Mouse (Mus musculus): ENCODE measurements around the gene Mndal. TPM values are rescaled to one million over a fixed set of nuclear protein-coding genes. Genes with fewer than 3 reads are reported as not detected.
"Not testable (repeated sequence)": the region's sequence is repeated elsewhere in the genome, so short reads cannot be mapped to it uniquely, and the experiment has no call there.

Gene Mndal
- polyA plus RNA-seq, 1 experiment: 0.35 TPM

GRCm38 (mm10) chr1:173866504-173866903, 75.8 kb downstream of the Mndal start:
- Histone ChIP-seq H3K27ac (ENCODE audit: control insufficient read depth, insufficient read depth, low read depth, low read length) (no peak overlapping the region), H3K36me3 (ENCODE audit: control insufficient read depth, insufficient read depth, low read length) (no peaks in the 10 kb centered on the region), H3K27me3 (ENCODE audit: control insufficient read depth, insufficient read depth, low read length) (no peaks in the 10 kb centered on the region), H3K4me3 (ENCODE audit: control insufficient read depth, low read depth, low read length) (no peak overlapping the region), H3K4me1 (ENCODE audit: control insufficient read depth, insufficient read depth, low read length) (no peaks in the 10 kb centered on the region)
- TF ChIP-seq CTCF (IDR thresholded peaks at IDR 0.05; ENCODE audit: control insufficient read depth, insufficient read depth, insufficient replicate concordance, low read depth, low read length): no peak
- no peak for TF ChIP-seq POLR2A (IDR thresholded peaks at IDR 0.05; ENCODE audit: control insufficient read depth, low read depth, low read length)

- not testable (repeated sequence) for H3K4me1 ChIP-seq (ENCODE audit: control insufficient read depth, insufficient read depth, low read length); H3K4me3 ChIP-seq (ENCODE audit: control insufficient read depth, low read depth, low read length); H3K27me3 ChIP-seq (ENCODE audit: control insufficient read depth, insufficient read depth, low read length); H3K27ac ChIP-seq (ENCODE audit: control insufficient read depth, insufficient read depth, low read depth, low read length); H3K36me3 ChIP-seq (ENCODE audit: control insufficient read depth, insufficient read depth, low read length)
Measured at GRCm38 (mm10) chr1:173853711-173854110, 88.6 kb downstream of the Mndal start.

GRCm38 (mm10) chr1:173852853-173853252, 89.4 kb downstream of the Mndal start:
- H3K27me3 ChIP-seq (ENCODE audit: control insufficient read depth, insufficient read depth, low read length); H3K4me1 ChIP-seq (ENCODE audit: control insufficient read depth, insufficient read depth, low read length); H3K36me3 ChIP-seq (ENCODE audit: control insufficient read depth, insufficient read depth, low read length); H3K27ac ChIP-seq (ENCODE audit: control insufficient read depth, insufficient read depth, low read depth, low read length); H3K4me3 ChIP-seq (ENCODE audit: control insufficient read depth, low read depth, low read length): not testable (repeated sequence)

- not testable (repeated sequence) for H3K27ac ChIP-seq (ENCODE audit: control insufficient read depth, insufficient read depth, low read depth, low read length); H3K36me3 ChIP-seq (ENCODE audit: control insufficient read depth, insufficient read depth, low read length); H3K27me3 ChIP-seq (ENCODE audit: control insufficient read depth, insufficient read depth, low read length); H3K4me1 ChIP-seq (ENCODE audit: control insufficient read depth, insufficient read depth, low read length); H3K4me3 ChIP-seq (ENCODE audit: control insufficient read depth, low read depth, low read length)
Measured at GRCm38 (mm10) chr1:173846193-173846592, 96.1 kb downstream of the Mndal start.

GRCm38 (mm10) chr1:173844754-173845153, 97.5 kb downstream of the Mndal start:
- no peaks in the 10 kb centered on the region for H3K36me3 ChIP-seq (ENCODE audit: control insufficient read depth, insufficient read depth, low read length)
- no peaks in the 10 kb centered on the region for H3K4me1 ChIP-seq (ENCODE audit: control insufficient read depth, insufficient read depth, low read length)
- no peak overlapping the region for H3K27ac ChIP-seq (ENCODE audit: control insufficient read depth, insufficient read depth, low read depth, low read length)
- no peaks in the 10 kb centered on the region for H3K27me3 ChIP-seq (ENCODE audit: control insufficient read depth, insufficient read depth, low read length)
- TF ChIP-seq POLR2A (IDR thresholded peaks at IDR 0.05; ENCODE audit: control insufficient read depth, low read depth, low read length) (no peak), CTCF (IDR thresholded peaks at IDR 0.05; ENCODE audit: control insufficient read depth, insufficient read depth, insufficient replicate concordance, low read depth, low read length) (no peak)
- H3K4me3 ChIP-seq (ENCODE audit: control insufficient read depth, low read depth, low read length): no peak overlapping the region

GRCm38 (mm10) chr1:173821481-173821803, 120.8 kb downstream of the Mndal start:
- H3K27me3 ChIP-seq (ENCODE audit: control insufficient read depth, insufficient read depth, low read length); H3K4me1 ChIP-seq (ENCODE audit: control insufficient read depth, insufficient read depth, low read length); H3K4me3 ChIP-seq (ENCODE audit: control insufficient read depth, low read depth, low read length); H3K27ac ChIP-seq (ENCODE audit: control insufficient read depth, insufficient read depth, low read depth, low read length); H3K36me3 ChIP-seq (ENCODE audit: control insufficient read depth, insufficient read depth, low read length): not testable (repeated sequence)

- H3K4me3 ChIP-seq (ENCODE audit: control insufficient read depth, low read depth, low read length); H3K36me3 ChIP-seq (ENCODE audit: control insufficient read depth, insufficient read depth, low read length); H3K27me3 ChIP-seq (ENCODE audit: control insufficient read depth, insufficient read depth, low read length); H3K4me1 ChIP-seq (ENCODE audit: control insufficient read depth, insufficient read depth, low read length); H3K27ac ChIP-seq (ENCODE audit: control insufficient read depth, insufficient read depth, low read depth, low read length): not testable (repeated sequence)
Measured at GRCm38 (mm10) chr1:173820794-173821480, 121.4 kb downstream of the Mndal start.

- H3K27ac ChIP-seq (ENCODE audit: control insufficient read depth, insufficient read depth, low read depth, low read length); H3K36me3 ChIP-seq (ENCODE audit: control insufficient read depth, insufficient read depth, low read length); H3K27me3 ChIP-seq (ENCODE audit: control insufficient read depth, insufficient read depth, low read length); H3K4me1 ChIP-seq (ENCODE audit: control insufficient read depth, insufficient read depth, low read length); H3K4me3 ChIP-seq (ENCODE audit: control insufficient read depth, low read depth, low read length): not testable (repeated sequence)
Measured at GRCm38 (mm10) chr1:173809294-173809693, 133.0 kb downstream of the Mndal start.

- H3K4me3 ChIP-seq (ENCODE audit: control insufficient read depth, low read depth, low read length); H3K4me1 ChIP-seq (ENCODE audit: control insufficient read depth, insufficient read depth, low read length); H3K27ac ChIP-seq (ENCODE audit: control insufficient read depth, insufficient read depth, low read depth, low read length); H3K36me3 ChIP-seq (ENCODE audit: control insufficient read depth, insufficient read depth, low read length); H3K27me3 ChIP-seq (ENCODE audit: control insufficient read depth, insufficient read depth, low read length): not testable (repeated sequence)
Measured at GRCm38 (mm10) chr1:173802689-173803281, 139.5 kb downstream of the Mndal start.

- not testable (repeated sequence) for H3K36me3 ChIP-seq (ENCODE audit: control insufficient read depth, insufficient read depth, low read length); H3K4me3 ChIP-seq (ENCODE audit: control insufficient read depth, low read depth, low read length); H3K27ac ChIP-seq (ENCODE audit: control insufficient read depth, insufficient read depth, low read depth, low read length); H3K27me3 ChIP-seq (ENCODE audit: control insufficient read depth, insufficient read depth, low read length); H3K4me1 ChIP-seq (ENCODE audit: control insufficient read depth, insufficient read depth, low read length)
Measured at GRCm38 (mm10) chr1:173802207-173802606, 140.1 kb downstream of the Mndal start.

GRCm38 (mm10) chr1:173801791-173802190, 140.5 kb downstream of the Mndal start:
- not testable (repeated sequence) for H3K36me3 ChIP-seq (ENCODE audit: control insufficient read depth, insufficient read depth, low read length); H3K27ac ChIP-seq (ENCODE audit: control insufficient read depth, insufficient read depth, low read depth, low read length); H3K4me1 ChIP-seq (ENCODE audit: control insufficient read depth, insufficient read depth, low read length); H3K27me3 ChIP-seq (ENCODE audit: control insufficient read depth, insufficient read depth, low read length); H3K4me3 ChIP-seq (ENCODE audit: control insufficient read depth, low read depth, low read length)

Data from testis, adult 2 months (tissue).